ENCODE assay signal across 8 mouse cellular contexts in the genomic region with DNA sequence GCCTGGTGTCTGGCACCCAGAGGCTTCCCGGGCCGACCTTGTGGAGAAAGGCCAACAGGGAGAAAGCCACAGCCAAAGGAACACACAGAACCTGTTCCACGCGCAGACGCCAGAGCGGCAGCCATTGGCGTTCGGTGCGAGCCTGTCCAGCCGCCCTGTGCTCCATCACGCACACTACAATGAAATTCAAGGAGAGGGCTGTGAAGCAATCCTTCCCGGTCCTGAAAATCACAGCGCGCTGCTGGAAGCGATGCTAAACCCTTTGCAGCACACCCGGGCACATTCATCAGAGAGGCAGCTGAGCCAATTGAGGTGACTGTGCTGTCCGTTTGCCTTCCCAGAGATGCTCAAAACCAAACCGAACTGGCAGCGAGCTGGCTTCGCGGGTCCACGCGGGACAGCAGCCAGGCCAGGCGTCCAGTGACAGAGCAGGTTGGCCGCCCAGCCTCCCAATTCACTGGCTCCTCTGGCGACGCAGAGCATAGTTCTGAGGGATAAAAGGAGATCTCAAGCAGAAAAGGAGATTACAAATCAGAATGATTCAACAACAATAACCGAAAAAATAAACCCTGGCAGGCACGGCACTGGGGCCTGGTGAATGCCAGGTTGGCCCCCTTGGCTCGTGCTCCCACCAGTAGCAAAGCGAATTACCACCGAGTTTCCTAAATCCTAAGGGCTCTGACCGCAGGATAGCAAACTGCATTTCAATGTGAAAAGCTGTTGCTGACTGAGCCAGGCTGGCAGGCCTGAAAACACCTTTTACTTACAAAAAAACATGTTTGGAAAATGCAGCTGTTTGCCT.
DNase-seq lines count a peak whose midpoint lies in the region; ATAC-seq lines count a peak whose summit lies in the region.

No protein-coding gene starts in this region.

- H3K4me2 ChIP-seq in intestine, embryonic 16.5 days (ENCODE audit: low read depth, low read length): peak overlapping the region; percentile 50
- peak overlapping the region; percentile 35 for H3K4me2 ChIP-seq in liver, embryonic 12.5 days

- peak; percentile 28; the same call in 1 of the 2 replicates for ATAC-seq in intestine, embryonic 16.5 days
- no peak for ATAC-seq in liver, embryonic 12.5 days

- peaks cover 6% of the 10 kb centered on the region; the same call in 1 of the 2 replicates for H3K27me3 ChIP-seq in intestine, embryonic 16.5 days (replicated peaks; ENCODE audit: control insufficient read depth, insufficient read depth, low read length)
- peaks cover 27% of the 10 kb centered on the region for H3K27me3 ChIP-seq in liver, embryonic 12.5 days (replicated peaks)

- no peaks in the 10 kb centered on the region for H3K36me3 ChIP-seq in intestine, embryonic 16.5 days (ENCODE audit: control insufficient read depth, insufficient read depth, low read length)
- H3K36me3 ChIP-seq in liver, embryonic 12.5 days: no peaks in the 10 kb centered on the region

- peak overlapping the region; percentile 21 for H3K4me3 ChIP-seq in intestine, embryonic 16.5 days (ENCODE audit: low read length)
- no peak overlapping the region for H3K4me3 ChIP-seq in liver, embryonic 12.5 days

- peaks cover 5% of the 10 kb centered on the region; the same call in 1 of the 2 replicates for H3K4me1 ChIP-seq in intestine, embryonic 16.5 days (ENCODE audit: control insufficient read depth, insufficient read depth, low read length)
- no peaks in the 10 kb centered on the region for H3K4me1 ChIP-seq in liver, embryonic 12.5 days

- no peak overlapping the region for H3K27ac ChIP-seq in intestine, embryonic 16.5 days (ENCODE audit: low read length)
- no peak overlapping the region for H3K27ac ChIP-seq in liver, embryonic 12.5 days

- DNase-seq in heart, adult 11 months: peak; percentile 70
- DNase-seq in heart, postnatal 25 days (ENCODE audit: low spot score): no peak
- peak; percentile 60 to 68 for DNase-seq in cerebellum, postnatal 25 days
- peak; percentile 10 for DNase-seq in gastrocnemius, adult 18-20 months (ENCODE audit: low spot score)
- peak; percentile 72 for DNase-seq in retina, postnatal 1 day
- no peak for DNase-seq in spleen, postnatal 4 days (ENCODE audit: low spot score in 2 of 2)

- no peak overlapping the region for H3K9ac ChIP-seq in intestine, embryonic 16.5 days (ENCODE audit: low read depth, low read length)
- no peak overlapping the region for H3K9ac ChIP-seq in liver, embryonic 12.5 days

- WGBS in intestine, embryonic 16.5 days: 6% methylated on average over 33 of the region's 33 CpGs
- WGBS in liver, embryonic 12.5 days (ENCODE audit: insufficient replicate concordance): 6% methylated on average over 33 of the region's 33 CpGs

- intact Hi-C loops in heart, postnatal 25 days (cut with DNase I): no loop called here

- no peaks in the 10 kb centered on the region for H3K9me3 ChIP-seq in intestine, embryonic 16.5 days (ENCODE audit: control insufficient read depth, low read length)
- no peaks in the 10 kb centered on the region; the same call in 1 of the 2 replicates for H3K9me3 ChIP-seq in liver, embryonic 12.5 days (replicated peaks)

Comparison
In these comparisons a context has a peak if more than half of its experiments do, and no peak if none do; other contexts are left out.
1. DNase-seq: peak in heart, adult 11 months (single experiment), cerebellum, postnatal 25 days (2 of 2), gastrocnemius, adult 18-20 months (single experiment) and retina, postnatal 1 day (single experiment); none in heart, postnatal 25 days (single experiment) and spleen, postnatal 4 days (0 of 2).